Mouse (Mus musculus): ENCODE results near the gene Zranb3. TPM values are rescaled to one million over a fixed set of nuclear protein-coding genes. Genes with fewer than 3 reads are reported as not detected.

Zranb3 gene
- polyA plus RNA-seq, 1 experiment from 2014 or later = 14.5 TPM

- WGBS = 83% methylated on average over 3 of the region's 3 CpGs
Observed at GRCm38 (mm10) chr1:127988246-127988645, 114.6 kb downstream of the Zranb3 start.

GRCm38 (mm10) chr1:127985391-127985790, 117.5 kb downstream of the Zranb3 start:
- WGBS = 12% methylated on average over 3 of the region's 3 CpGs
- Histone ChIP-seq H3K27ac (ENCODE audit: low read depth, low read length) (no peak overlapping the region), H3K4me1 (ENCODE audit: control insufficient read depth, insufficient read depth, low read length) (no peaks in the 10 kb centered on the region), H3K27me3 (ENCODE audit: control insufficient read depth, insufficient read depth, low read length) (no peaks in the 10 kb centered on the region), H3K4me2 (ENCODE audit: low read depth) (no peak overlapping the region), H3K9ac (ENCODE audit: low read length) (no peak overlapping the region), H3K4me3 (ENCODE audit: low read depth, low read length) (no peak overlapping the region), H3K9me3 (ENCODE audit: control insufficient read depth, low read length) (no peaks in the 10 kb centered on the region), H3K36me3 (ENCODE audit: control insufficient read depth, insufficient read depth, low read length) (no peaks in the 10 kb centered on the region)
- ATAC-seq (ENCODE audit: insufficient read depth, low FRiP score, low TSS enrichment) (no peak), DNase-seq (ENCODE audit: low spot score) (peak; percentile 21)

More at GRCm38 (mm10) chr1:127988246-127988645, 114.6 kb downstream of the Zranb3 start:
- no peak for ATAC-seq (ENCODE audit: insufficient read depth, low FRiP score, low TSS enrichment)
- no peak for DNase-seq (ENCODE audit: low spot score)
- Histone ChIP-seq H3K4me1 (ENCODE audit: control insufficient read depth, insufficient read depth, low read length) (no peaks in the 10 kb centered on the region), H3K27ac (ENCODE audit: low read depth, low read length) (no peak overlapping the region), H3K4me3 (ENCODE audit: low read depth, low read length) (no peak overlapping the region), H3K4me2 (ENCODE audit: low read depth) (no peak overlapping the region), H3K9ac (ENCODE audit: low read length) (no peak overlapping the region), H3K36me3 (ENCODE audit: control insufficient read depth, insufficient read depth, low read length) (no peaks in the 10 kb centered on the region), H3K27me3 (ENCODE audit: control insufficient read depth, insufficient read depth, low read length) (no peaks in the 10 kb centered on the region), H3K9me3 (ENCODE audit: control insufficient read depth, low read length) (no peaks in the 10 kb centered on the region)

GRCm38 (mm10) chr1:127983274-127983993, 119.4 kb downstream of the Zranb3 start:
- no peak overlapping the region for H3K27ac ChIP-seq (ENCODE audit: low read depth, low read length)
- H3K9me3 ChIP-seq (ENCODE audit: control insufficient read depth, low read length) = no peaks in the 10 kb centered on the region
- no peaks in the 10 kb centered on the region for H3K4me1 ChIP-seq (ENCODE audit: control insufficient read depth, insufficient read depth, low read length)
- no peak overlapping the region for H3K4me3 ChIP-seq (ENCODE audit: low read depth, low read length)
- WGBS = 88% methylated on average over 5 of the region's 5 CpGs
- no peak overlapping the region for H3K9ac ChIP-seq (ENCODE audit: low read length)
- H3K36me3 ChIP-seq (ENCODE audit: control insufficient read depth, insufficient read depth, low read length) = no peaks in the 10 kb centered on the region
- no peaks in the 10 kb centered on the region for H3K27me3 ChIP-seq (ENCODE audit: control insufficient read depth, insufficient read depth, low read length)
- no peak overlapping the region for H3K4me2 ChIP-seq (ENCODE audit: low read depth)
- no peak for ATAC-seq (ENCODE audit: insufficient read depth, low FRiP score, low TSS enrichment)
- DNase-seq (ENCODE audit: low spot score) = no peak

GRCm38 (mm10) chr1:127982268-127982667, 120.6 kb downstream of the Zranb3 start:
- H3K9ac ChIP-seq (ENCODE audit: low read length) = no peak overlapping the region
- no peak overlapping the region for H3K4me2 ChIP-seq (ENCODE audit: low read depth)
- no peaks in the 10 kb centered on the region for H3K4me1 ChIP-seq (ENCODE audit: control insufficient read depth, insufficient read depth, low read length)
- no peaks in the 10 kb centered on the region for H3K27me3 ChIP-seq (ENCODE audit: control insufficient read depth, insufficient read depth, low read length)
- no peak overlapping the region for H3K27ac ChIP-seq (ENCODE audit: low read depth, low read length)
- DNase-seq (ENCODE audit: low spot score) (no peak), ATAC-seq (ENCODE audit: insufficient read depth, low FRiP score, low TSS enrichment) (no peak)
- 84% methylated on average over 3 of the region's 3 CpGs for WGBS
- no peak overlapping the region for H3K4me3 ChIP-seq (ENCODE audit: low read depth, low read length)
- H3K36me3 ChIP-seq (ENCODE audit: control insufficient read depth, insufficient read depth, low read length) = no peaks in the 10 kb centered on the region
- H3K9me3 ChIP-seq (ENCODE audit: control insufficient read depth, low read length) = no peaks in the 10 kb centered on the region

- Histone ChIP-seq H3K27ac (ENCODE audit: low read depth, low read length) (no peak overlapping the region), H3K36me3 (ENCODE audit: control insufficient read depth, insufficient read depth, low read length) (no peaks in the 10 kb centered on the region), H3K9me3 (ENCODE audit: control insufficient read depth, low read length) (no peaks in the 10 kb centered on the region), H3K4me3 (ENCODE audit: low read depth, low read length) (no peak overlapping the region), H3K9ac (ENCODE audit: low read length) (no peak overlapping the region), H3K27me3 (ENCODE audit: control insufficient read depth, insufficient read depth, low read length) (no peaks in the 10 kb centered on the region), H3K4me2 (ENCODE audit: low read depth) (no peak overlapping the region), H3K4me1 (ENCODE audit: control insufficient read depth, insufficient read depth, low read length) (no peaks in the 10 kb centered on the region)
- DNase-seq (ENCODE audit: low spot score) (no peak), ATAC-seq (ENCODE audit: insufficient read depth, low FRiP score, low TSS enrichment) (no peak)
- 83% methylated on average over 2 of the region's 2 CpGs for WGBS
Observed at GRCm38 (mm10) chr1:127980911-127981559, 121.8 kb downstream of the Zranb3 start.

- WGBS = 90% methylated on average over 1 of the region's 1 CpGs
Observed at GRCm38 (mm10) chr1:127978125-127978524, 124.7 kb downstream of the Zranb3 start.

GRCm38 (mm10) chr1:127976106-127976505, 126.7 kb downstream of the Zranb3 start:
- H3K9ac ChIP-seq (ENCODE audit: low read length) = no peak overlapping the region
- H3K9me3 ChIP-seq (ENCODE audit: control insufficient read depth, low read length) = no peaks in the 10 kb centered on the region
- no peaks in the 10 kb centered on the region for H3K27me3 ChIP-seq (ENCODE audit: control insufficient read depth, insufficient read depth, low read length)
- DNase-seq (ENCODE audit: low spot score) (no peak), ATAC-seq (ENCODE audit: insufficient read depth, low FRiP score, low TSS enrichment) (no peak)
- no peak overlapping the region for H3K4me2 ChIP-seq (ENCODE audit: low read depth)
- no peak overlapping the region for H3K27ac ChIP-seq (ENCODE audit: low read depth, low read length)
- H3K36me3 ChIP-seq (ENCODE audit: control insufficient read depth, insufficient read depth, low read length) = no peaks in the 10 kb centered on the region; the same call in 1 of the 2 replicates
- H3K4me1 ChIP-seq (ENCODE audit: control insufficient read depth, insufficient read depth, low read length) = no peaks in the 10 kb centered on the region
- H3K4me3 ChIP-seq (ENCODE audit: low read depth, low read length) = no peak overlapping the region
- WGBS = 89% methylated on average over 6 of the region's 6 CpGs

More at GRCm38 (mm10) chr1:127978125-127978524, 124.7 kb downstream of the Zranb3 start:
- no peak for DNase-seq (ENCODE audit: low spot score)
- H3K4me2 ChIP-seq (ENCODE audit: low read depth) = no peak overlapping the region
- H3K9me3 ChIP-seq (ENCODE audit: control insufficient read depth, low read length) = no peaks in the 10 kb centered on the region
- H3K9ac ChIP-seq (ENCODE audit: low read length) = no peak overlapping the region
- no peaks in the 10 kb centered on the region for H3K27me3 ChIP-seq (ENCODE audit: control insufficient read depth, insufficient read depth, low read length)
- no peak overlapping the region for H3K27ac ChIP-seq (ENCODE audit: low read depth, low read length)
- no peak for ATAC-seq (ENCODE audit: insufficient read depth, low FRiP score, low TSS enrichment)
- no peaks in the 10 kb centered on the region for H3K4me1 ChIP-seq (ENCODE audit: control insufficient read depth, insufficient read depth, low read length)
- H3K36me3 ChIP-seq (ENCODE audit: control insufficient read depth, insufficient read depth, low read length) = no peaks in the 10 kb centered on the region
- no peak overlapping the region for H3K4me3 ChIP-seq (ENCODE audit: low read depth, low read length)

- no peak overlapping the region for H3K27ac ChIP-seq (ENCODE audit: low read depth, low read length)
- H3K4me2 ChIP-seq (ENCODE audit: low read depth) = no peak overlapping the region
- H3K27me3 ChIP-seq (ENCODE audit: control insufficient read depth, insufficient read depth, low read length) = no peaks in the 10 kb centered on the region
- H3K4me3 ChIP-seq (ENCODE audit: low read depth, low read length) = no peak overlapping the region
- 91% methylated on average over 2 of the region's 2 CpGs for WGBS
- H3K9me3 ChIP-seq (ENCODE audit: control insufficient read depth, low read length) = no peaks in the 10 kb centered on the region
- DNase-seq (ENCODE audit: low spot score) (no peak), ATAC-seq (ENCODE audit: insufficient read depth, low FRiP score, low TSS enrichment) (no peak)
- no peaks in the 10 kb centered on the region for H3K4me1 ChIP-seq (ENCODE audit: control insufficient read depth, insufficient read depth, low read length)
- H3K36me3 ChIP-seq (ENCODE audit: control insufficient read depth, insufficient read depth, low read length) = no peaks in the 10 kb centered on the region; the same call in 1 of the 2 replicates
- H3K9ac ChIP-seq (ENCODE audit: low read length) = no peak overlapping the region
Observed at GRCm38 (mm10) chr1:127975676-127976075, 127.2 kb downstream of the Zranb3 start.

- no peak for DNase-seq (ENCODE audit: low spot score)
- 95% methylated on average over 4 of the region's 4 CpGs for WGBS
- Histone ChIP-seq H3K9me3 (ENCODE audit: control insufficient read depth, low read length) (no peaks in the 10 kb centered on the region), H3K36me3 (ENCODE audit: control insufficient read depth, insufficient read depth, low read length) (no peaks in the 10 kb centered on the region; the same call in 1 of the 2 replicates), H3K4me2 (ENCODE audit: low read depth) (no peak overlapping the region), H3K9ac (ENCODE audit: low read length) (no peak overlapping the region), H3K4me3 (ENCODE audit: low read depth, low read length) (no peak overlapping the region), H3K27me3 (ENCODE audit: control insufficient read depth, insufficient read depth, low read length) (no peaks in the 10 kb centered on the region), H3K4me1 (ENCODE audit: control insufficient read depth, insufficient read depth, low read length) (no peaks in the 10 kb centered on the region), H3K27ac (ENCODE audit: low read depth, low read length) (no peak overlapping the region)
- ATAC-seq (ENCODE audit: insufficient read depth, low FRiP score, low TSS enrichment) = no peak
Observed at GRCm38 (mm10) chr1:127974082-127974481, 128.8 kb downstream of the Zranb3 start.

All from neural tube, embryonic 11.5 days (tissue).